Mouse (Mus musculus): ENCODE measurements around the gene Zfp931.
"Not testable (repeated sequence)": the region's sequence is repeated elsewhere in the genome, so short reads cannot be mapped to it uniquely, and the experiment has no call there.

Gene Zfp931

GRCm38 (mm10) chr2:178078166-178078717 lies at the start of gene Zfp931:
Zfp931 (minus strand) TSS chr2:178078476.
- not testable (repeated sequence) for DNase-seq (ENCODE audit: low spot score in 2 of 2)

DNA sequence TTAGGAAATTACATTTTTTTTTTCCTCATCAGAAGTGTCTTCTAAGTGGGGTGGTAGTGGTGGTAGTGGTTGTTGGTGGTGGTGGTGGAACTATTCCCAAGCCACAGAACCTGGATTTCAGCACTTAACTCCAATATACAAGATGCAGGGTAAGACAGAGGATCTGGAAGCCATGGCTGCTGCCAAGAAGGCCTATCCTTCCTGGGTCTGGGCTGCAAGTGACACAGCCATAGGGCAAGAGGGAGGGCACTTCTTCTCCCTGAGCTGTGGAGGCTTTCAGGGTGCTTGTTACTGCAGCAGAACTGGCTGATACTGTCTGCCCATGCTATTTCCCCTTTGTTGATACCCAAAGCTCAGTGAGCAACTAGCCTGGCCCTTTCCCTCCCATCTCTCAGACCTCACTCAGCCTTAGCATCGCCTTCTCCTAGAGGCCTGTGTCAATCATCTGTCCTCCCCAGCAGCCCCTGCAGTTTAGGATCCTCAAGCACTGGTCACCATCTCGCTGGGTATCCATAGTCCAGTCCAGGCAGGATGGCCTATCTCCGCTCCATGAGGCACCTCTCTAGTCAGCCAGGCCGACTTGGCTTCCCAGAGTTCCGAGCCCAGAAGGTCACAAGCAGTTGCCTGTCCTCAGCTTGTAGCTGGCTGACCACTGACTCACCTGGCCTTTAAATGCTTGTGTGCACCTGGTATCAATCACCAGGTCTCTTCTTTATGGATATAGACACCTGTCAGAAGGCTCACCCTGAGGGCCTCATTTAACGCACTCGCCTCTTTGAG lies 48.0 kb upstream of the Zfp931 start:
- DNase-seq (ENCODE audit: low spot score in 2 of 2), result peak; percentile 11 to 52

GRCm38 (mm10) chr2:178125427-178125826 lies 47.2 kb upstream of the Zfp931 start:
- peak; percentile 11 to 51 for DNase-seq (ENCODE audit: low spot score in 2 of 2)

GRCm38 (mm10) chr2:178123466-178123865 lies 45.2 kb upstream of the Zfp931 start:
- DNase-seq (ENCODE audit: low spot score in 2 of 2), result peak; percentile 15 to 39

- peak; percentile 15 to 52 for DNase-seq (ENCODE audit: low spot score in 2 of 2)
Measured at GRCm38 (mm10) chr2:178121946-178122665, 43.8 kb upstream of the Zfp931 start.

DNA sequence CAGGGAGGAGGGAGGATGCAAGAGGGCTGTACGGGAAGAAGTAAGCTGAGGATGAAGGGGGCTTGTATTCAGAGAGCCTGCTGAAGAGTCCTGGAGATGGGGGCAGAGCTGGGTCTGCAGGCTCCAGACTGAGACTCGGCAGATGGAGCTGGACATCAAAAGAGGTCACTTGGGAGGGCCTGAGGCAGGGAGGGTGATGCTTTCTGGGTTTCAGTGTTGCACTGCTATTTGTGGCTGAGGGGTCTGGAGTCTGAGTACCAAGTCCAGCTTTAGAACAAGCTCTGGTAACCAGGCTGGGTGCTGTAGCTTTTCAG lies 43.1 kb upstream of the Zfp931 start:
- peak in 1 of 2 experiments; percentile 43 for DNase-seq (ENCODE audit: low spot score in 2 of 2)

DNA sequence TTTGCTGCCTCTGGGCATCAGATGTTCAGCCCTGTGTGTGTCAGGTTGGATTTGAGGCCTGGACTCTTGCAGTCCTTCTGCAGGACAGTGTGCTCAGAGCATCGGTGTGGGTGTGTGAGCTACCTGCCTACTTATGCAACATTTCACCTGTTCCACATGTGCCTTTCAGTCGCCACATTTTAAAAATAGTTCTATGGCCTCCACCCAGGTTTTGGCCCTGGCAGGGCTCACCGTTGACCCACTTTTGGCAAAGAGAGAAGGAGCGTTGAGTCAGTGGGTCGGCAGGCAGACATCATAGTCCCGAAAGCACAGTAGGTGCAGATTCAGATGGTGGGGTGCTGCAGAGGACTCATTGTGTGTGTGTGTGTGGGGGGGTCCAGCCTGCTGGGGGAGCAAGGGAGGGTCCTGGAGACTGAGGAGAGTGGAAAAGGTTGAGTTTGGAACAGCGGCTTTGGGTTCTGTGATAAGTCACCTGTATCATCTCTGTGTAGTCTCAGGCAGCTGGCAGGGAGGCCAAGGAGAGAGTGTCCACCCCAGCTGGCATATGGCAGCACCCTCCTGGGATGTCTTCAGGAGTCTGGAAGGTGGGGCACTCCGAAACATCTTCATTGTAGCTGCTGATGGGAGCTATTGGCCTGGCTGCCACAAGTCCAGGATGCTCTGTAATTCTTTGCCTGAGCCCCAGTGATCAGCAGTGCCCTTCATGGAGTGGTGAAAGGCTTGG lies 42.5 kb upstream of the Zfp931 start:
- peak; percentile 14 to 56 for DNase-seq (ENCODE audit: low spot score in 2 of 2)

DNA sequence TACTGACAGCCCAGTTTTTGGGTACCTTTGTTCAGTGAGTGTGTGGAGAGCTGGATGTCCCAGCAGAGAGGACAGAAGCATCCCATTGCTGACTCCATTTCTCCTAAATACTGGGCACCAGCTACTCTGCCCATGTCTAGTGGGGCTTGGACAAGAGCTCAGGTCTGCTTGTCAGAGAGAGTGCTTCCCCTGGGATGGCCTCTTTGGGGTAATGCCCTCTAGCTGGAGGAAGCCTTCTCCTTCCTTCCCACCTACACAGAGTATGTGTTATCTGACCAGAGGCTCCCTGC lies 42.0 kb upstream of the Zfp931 start:
- DNase-seq (ENCODE audit: low spot score in 2 of 2), result no peak

DNA sequence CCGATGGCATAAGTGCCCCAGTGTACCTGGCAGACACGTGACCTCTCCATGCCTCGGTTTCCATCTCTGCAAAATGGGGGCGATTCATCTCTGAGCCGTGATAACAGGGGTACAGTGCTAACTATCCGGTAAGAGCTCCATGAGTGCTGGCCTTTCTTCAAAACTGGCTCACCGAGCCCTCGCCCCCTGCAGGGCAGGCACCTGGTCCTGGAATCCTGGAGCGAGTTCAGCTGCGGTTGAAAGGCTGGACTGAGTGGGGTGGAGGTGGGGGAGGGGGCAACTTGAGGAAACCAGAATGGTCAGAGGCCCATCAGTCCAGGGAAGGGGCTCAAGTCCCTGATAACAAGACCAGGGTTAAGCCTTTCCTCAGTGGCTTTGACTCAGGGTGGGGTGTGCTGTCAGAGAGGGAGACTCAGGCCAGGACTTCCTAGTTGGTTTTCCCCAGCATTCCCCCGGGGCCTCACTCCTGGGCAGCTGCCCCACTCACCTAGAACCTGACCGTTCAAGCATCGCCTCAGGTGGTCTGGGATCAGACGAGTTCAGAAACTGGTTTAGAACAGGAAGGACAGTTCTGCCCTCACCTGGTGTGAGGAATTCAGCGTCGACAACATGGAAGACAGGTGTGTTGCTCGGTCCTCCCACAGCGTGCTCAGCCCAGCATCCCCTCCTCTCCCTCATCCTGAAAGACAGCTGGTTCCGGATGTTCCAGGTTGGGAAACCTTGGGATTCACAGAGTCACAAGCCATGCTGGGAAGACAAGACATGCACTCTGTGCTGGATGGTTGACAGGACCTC lies 41.5 kb upstream of the Zfp931 start:
- peak; percentile 16 to 44 for DNase-seq (ENCODE audit: low spot score in 2 of 2)

DNA sequence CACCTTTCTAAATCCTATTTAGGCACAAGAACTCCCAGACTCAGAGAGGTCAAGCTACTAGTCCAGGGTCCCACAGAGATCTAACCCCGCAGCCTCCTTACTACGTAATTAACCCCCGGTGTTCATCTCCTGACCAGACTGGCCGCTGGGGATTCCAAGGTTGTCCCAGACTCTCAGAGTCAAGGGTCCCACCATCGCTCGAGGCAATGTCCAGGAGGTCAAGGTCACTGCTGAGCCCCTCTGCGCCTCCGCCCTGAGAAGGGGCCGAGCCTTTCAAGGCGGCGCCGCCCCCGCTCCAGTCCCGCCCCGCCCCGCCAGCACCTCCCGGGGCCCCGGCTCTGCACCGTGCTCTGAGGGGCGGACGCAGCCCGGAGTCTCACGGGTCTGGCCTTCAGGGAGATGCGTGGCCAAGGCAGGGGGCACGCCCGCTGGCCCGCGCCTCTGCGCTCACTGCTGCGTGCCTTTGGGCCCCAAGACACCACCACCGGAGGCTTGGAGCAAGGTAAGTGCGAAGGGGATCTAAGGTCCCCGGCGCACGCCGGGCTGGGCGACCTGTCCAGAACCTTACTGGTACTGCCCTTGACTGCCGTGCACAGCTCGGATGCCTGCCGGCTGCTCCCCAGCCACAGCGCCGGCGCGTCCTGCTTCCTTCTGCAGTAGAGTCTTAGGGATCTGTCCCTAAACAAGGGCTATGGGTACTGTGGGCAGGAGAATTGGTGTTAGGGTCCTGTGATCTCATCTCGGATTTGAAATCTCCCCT lies 40.7 kb upstream of the Zfp931 start, which contains the start of gene Phactr3:
Gene Phactr3 (plus strand): TSS at position 175 of the 760 bp plus-strand sequence.
- DNase-seq (ENCODE audit: low spot score in 2 of 2), result peak in 1 of 2 experiments; percentile 17

- DNase-seq (ENCODE audit: low spot score in 2 of 2), result peak in 1 of 2 experiments; percentile 20
Measured at GRCm38 (mm10) chr2:178117946-178118345, 39.7 kb upstream of the Zfp931 start.

DNA sequence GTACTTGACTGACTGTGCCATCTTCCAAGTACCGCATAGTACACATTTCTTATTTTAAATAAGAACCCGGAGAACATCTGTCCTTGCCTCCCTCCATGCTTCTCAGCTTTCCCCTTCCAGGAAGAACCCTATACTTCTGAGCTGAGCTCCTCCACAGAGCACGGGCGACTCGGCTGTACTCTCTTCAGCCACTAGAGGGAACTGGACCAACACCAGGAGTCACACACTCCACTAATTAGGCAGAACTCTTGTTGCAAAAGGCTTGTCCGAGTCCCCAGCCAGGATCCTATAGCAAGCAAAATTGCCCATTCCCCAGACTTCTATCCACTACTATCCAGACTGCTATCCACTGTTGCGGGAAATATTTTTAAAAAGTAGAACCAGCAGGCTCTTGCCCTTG lies 23.7 kb upstream of the Zfp931 start:
- DNase-seq (ENCODE audit: low spot score in 2 of 2), result no peak

DNA sequence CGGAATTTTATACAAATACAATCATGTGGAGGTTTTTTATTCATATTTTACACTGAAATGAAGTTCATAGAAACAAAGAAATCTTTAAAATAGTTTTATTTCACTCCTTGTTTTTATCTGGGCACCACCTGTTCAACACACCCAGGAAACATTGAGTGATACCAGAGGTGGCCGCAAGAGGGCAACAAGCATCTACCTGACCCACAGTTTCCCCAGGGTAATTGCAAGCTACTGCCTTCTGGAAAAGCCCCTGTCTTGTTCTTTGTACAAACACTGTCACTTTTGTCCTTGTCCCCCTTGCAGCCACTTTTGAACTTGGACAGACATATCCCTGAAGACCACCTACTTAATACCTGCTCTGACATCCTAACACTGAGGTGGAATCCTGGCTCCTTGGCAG lies 19.7 kb upstream of the Zfp931 start:
- no peak for DNase-seq (ENCODE audit: low spot score in 2 of 2)

DNA sequence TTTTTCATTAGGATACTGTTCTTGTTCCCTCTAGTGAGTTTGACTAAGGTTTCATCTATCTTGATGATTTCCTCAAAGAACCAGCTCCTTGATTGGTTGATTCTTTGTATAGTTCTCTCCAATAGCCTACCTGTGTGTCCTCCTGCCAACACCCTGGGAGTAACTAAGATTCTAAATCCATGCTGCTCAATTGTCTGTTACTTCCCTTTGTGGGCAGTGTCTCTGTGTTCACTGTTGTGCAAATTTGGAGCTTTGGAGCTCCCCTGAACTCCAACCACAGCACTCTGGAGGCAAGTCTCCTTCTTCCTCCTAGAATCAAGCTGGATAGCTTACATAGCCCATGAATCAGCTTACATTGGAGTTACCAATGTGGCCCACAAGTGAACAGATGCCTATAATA lies 11.3 kb upstream of the Zfp931 start:
- DNase-seq (ENCODE audit: low spot score in 2 of 2), result no peak

DNA sequence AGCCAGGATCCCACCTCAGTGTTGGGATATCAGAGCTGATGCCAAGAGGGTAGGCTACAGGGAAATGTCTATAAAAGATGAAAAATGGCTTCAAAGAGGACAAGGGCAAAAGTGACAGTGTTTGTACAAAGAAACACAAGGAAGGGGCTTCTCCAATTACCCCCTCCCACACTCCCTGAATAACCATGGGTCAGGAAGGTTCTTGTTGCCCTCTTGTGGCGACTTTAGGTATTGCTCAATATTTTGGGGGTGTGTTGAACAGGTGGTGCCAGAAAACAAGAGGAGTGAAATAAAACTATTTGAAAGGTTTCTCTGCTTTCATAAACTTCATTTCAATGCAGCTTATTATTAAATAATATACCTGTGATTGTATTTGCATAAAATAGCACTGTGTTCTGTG lies 20.1 kb downstream of the Zfp931 start:
- DNase-seq (ENCODE audit: low spot score in 2 of 2), result peak in 1 of 2 experiments; percentile 79

- DNase-seq (ENCODE audit: low spot score in 2 of 2), result not testable (repeated sequence)
Measured at GRCm38 (mm10) chr2:178027601-178028000, 50.7 kb downstream of the Zfp931 start.

DNA sequence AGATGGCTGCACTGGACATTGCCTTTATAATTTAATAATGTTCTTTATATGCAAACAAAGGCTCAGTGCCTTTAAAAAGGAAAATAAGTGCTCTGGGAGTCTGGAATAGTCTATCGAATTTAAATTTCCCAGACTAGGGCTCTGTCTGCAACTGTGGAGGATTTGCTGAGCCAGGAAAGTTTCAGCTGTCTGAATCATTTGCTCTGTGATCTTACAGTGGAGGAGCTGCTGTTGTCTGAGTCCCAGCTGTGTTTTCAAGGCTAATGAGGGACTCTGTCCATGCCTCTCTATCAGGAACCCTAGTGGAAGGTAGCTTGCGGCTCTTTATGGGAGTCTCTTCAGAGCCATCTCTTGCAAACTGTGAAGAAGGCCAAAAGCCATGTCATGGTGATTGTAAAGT lies 54.4 kb downstream of the Zfp931 start:
- DNase-seq (ENCODE audit: low spot score in 2 of 2), result not testable (repeated sequence)

DNA sequence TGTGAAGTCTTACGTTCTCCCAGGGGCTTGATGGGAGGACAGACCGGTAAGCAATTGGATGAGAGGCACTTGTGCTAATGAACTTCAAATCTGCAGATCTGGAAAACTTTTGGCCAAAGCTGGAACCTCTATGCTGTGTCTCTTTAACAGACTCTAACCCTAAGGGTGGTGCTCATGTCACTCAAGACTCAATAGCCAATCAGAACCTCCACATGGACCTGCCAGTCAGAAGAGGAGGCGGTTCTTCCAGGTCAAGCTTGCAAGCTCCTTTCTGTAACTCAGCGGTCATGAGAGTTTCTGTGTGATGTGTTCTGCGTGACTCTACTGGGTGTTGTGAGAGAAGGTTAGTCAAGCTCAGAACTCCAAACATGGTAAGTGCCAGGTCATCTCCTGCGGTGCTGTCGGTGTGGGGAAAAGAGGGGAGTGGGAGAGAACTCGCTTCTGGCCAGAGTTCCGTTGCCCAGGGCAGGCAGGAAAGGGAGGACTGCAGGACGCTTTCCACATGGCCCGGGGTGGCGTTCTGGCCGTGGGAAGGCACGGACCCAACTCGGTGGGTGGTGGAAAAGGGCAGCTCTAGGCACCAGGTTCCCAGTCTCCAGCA lies 55.2 kb downstream of the Zfp931 start, which contains the start of gene Zfp971:
Gene Zfp971 (plus strand): TSS at position 274 of the 601 bp plus-strand sequence.
- DNase-seq (ENCODE audit: low spot score in 2 of 2), result peak in 1 of 2 experiments; percentile 61

DNA sequence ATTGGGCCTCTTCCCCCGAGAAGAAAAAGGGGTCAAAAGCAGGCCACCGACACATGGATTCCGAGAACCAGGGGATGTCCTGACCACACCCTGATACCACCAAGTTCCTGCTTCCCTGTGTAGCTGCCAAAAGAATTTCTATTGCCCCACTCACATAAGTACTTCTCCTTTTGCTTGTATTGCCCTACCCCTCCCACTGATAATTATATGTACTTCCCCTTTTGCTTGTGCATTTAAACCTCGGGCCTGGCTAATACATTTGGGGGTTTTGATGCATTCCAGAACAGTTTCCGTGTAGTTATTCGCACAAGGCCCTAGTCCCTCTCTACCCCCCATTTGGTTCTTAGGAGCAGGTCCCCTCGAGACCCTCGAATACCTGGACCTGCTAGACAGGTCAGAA lies 57.5 kb downstream of the Zfp931 start:
- not testable (repeated sequence) for DNase-seq (ENCODE audit: low spot score in 2 of 2)

DNA sequence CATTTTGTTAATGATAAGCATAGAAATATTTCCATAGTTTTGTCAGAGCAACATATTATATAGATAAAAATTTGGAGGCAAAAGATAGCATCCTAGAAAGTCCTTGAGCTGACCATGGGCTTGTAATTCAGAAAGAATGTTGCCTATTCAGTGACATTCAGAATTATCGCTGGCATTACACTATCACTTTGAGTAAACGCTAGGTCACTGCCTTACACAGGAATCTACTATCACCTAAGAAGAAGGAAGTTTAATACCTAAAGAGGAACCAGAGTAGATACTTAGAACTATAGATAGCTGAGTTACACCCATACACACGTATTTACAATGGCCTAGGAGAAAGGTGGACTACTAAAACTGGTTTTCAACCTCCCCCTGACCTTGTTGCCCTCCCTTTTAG lies 58.8 kb downstream of the Zfp931 start:
- DNase-seq (ENCODE audit: low spot score in 2 of 2), result not testable (repeated sequence)

Data from urinary bladder, postnatal 4 days (tissue).